Mouse (Mus musculus): ENCODE measurements around the gene Tspan4. TPM values are rescaled to one million over a fixed set of nuclear protein-coding genes. Genes with fewer than 3 reads are reported as not detected.

The Tspan4 gene
- polyA plus RNA-seq, 1 experiment, result 15.5 TPM

GRCm38 (mm10) chr7:141485606-141486005, 10.6 kb downstream of the Tspan4 start:
- Histone ChIP-seq H3K36me3 (ENCODE audit: control insufficient read depth, insufficient read depth, low read length) (no peaks in the 10 kb centered on the region), H3K4me1 (ENCODE audit: control insufficient read depth, insufficient read depth, low read length) (peaks cover 16% of the 10 kb centered on the region), H3K27me3 (ENCODE audit: control insufficient read depth, insufficient read depth, low read length) (no peaks in the 10 kb centered on the region), H3K4me3 (ENCODE audit: control insufficient read depth, low read depth, low read length) (no peak overlapping the region), H3K27ac (ENCODE audit: control insufficient read depth, insufficient read depth, low read depth, low read length) (no peak overlapping the region)
- TF ChIP-seq CTCF (IDR thresholded peaks at IDR 0.05; ENCODE audit: control insufficient read depth, insufficient read depth, insufficient replicate concordance, low read depth, low read length) (no peak), POLR2A (IDR thresholded peaks at IDR 0.05; ENCODE audit: control insufficient read depth, low read depth, low read length) (no peak)

- Histone ChIP-seq H3K27me3 (ENCODE audit: control insufficient read depth, insufficient read depth, low read length) (no peaks in the 10 kb centered on the region), H3K4me1 (ENCODE audit: control insufficient read depth, insufficient read depth, low read length) (peaks cover 13% of the 10 kb centered on the region), H3K36me3 (ENCODE audit: control insufficient read depth, insufficient read depth, low read length) (no peaks in the 10 kb centered on the region), H3K4me3 (ENCODE audit: control insufficient read depth, low read depth, low read length) (no peak overlapping the region), H3K27ac (ENCODE audit: control insufficient read depth, insufficient read depth, low read depth, low read length) (no peak overlapping the region)
- TF ChIP-seq CTCF (IDR thresholded peaks at IDR 0.05; ENCODE audit: control insufficient read depth, insufficient read depth, insufficient replicate concordance, low read depth, low read length) (no peak), POLR2A (IDR thresholded peaks at IDR 0.05; ENCODE audit: control insufficient read depth, low read depth, low read length) (no peak)
Measured at GRCm38 (mm10) chr7:141486239-141486638, 11.2 kb downstream of the Tspan4 start.

- H3K27me3 ChIP-seq (ENCODE audit: control insufficient read depth, insufficient read depth, low read length), result no peaks in the 10 kb centered on the region
- H3K27ac ChIP-seq (ENCODE audit: control insufficient read depth, insufficient read depth, low read depth, low read length), result no peak overlapping the region
- H3K4me1 ChIP-seq (ENCODE audit: control insufficient read depth, insufficient read depth, low read length), result peaks cover 7% of the 10 kb centered on the region
- TF ChIP-seq CTCF (IDR thresholded peaks at IDR 0.05; ENCODE audit: control insufficient read depth, insufficient read depth, insufficient replicate concordance, low read depth, low read length) (no peak), POLR2A (IDR thresholded peaks at IDR 0.05; ENCODE audit: control insufficient read depth, low read depth, low read length) (no peak)
- H3K36me3 ChIP-seq (ENCODE audit: control insufficient read depth, insufficient read depth, low read length), result no peaks in the 10 kb centered on the region
- no peak overlapping the region for H3K4me3 ChIP-seq (ENCODE audit: control insufficient read depth, low read depth, low read length)
Measured at GRCm38 (mm10) chr7:141487141-141487540, 12.1 kb downstream of the Tspan4 start.

- Histone ChIP-seq H3K36me3 (ENCODE audit: control insufficient read depth, insufficient read depth, low read length) (no peaks in the 10 kb centered on the region), H3K4me1 (ENCODE audit: control insufficient read depth, insufficient read depth, low read length) (no peaks in the 10 kb centered on the region), H3K27ac (ENCODE audit: control insufficient read depth, insufficient read depth, low read depth, low read length) (no peak overlapping the region), H3K4me3 (ENCODE audit: control insufficient read depth, low read depth, low read length) (no peak overlapping the region), H3K27me3 (ENCODE audit: control insufficient read depth, insufficient read depth, low read length) (no peaks in the 10 kb centered on the region)
- no peak for TF ChIP-seq POLR2A (IDR thresholded peaks at IDR 0.05; ENCODE audit: control insufficient read depth, low read depth, low read length)
- TF ChIP-seq CTCF (IDR thresholded peaks at IDR 0.05; ENCODE audit: control insufficient read depth, insufficient read depth, insufficient replicate concordance, low read depth, low read length), result no peak
Measured at GRCm38 (mm10) chr7:141491151-141491550, 16.1 kb downstream of the Tspan4 start.

- no peak overlapping the region for H3K4me3 ChIP-seq (ENCODE audit: control insufficient read depth, low read depth, low read length)
- TF ChIP-seq POLR2A (IDR thresholded peaks at IDR 0.05; ENCODE audit: control insufficient read depth, low read depth, low read length) (no peak), CTCF (IDR thresholded peaks at IDR 0.05; ENCODE audit: control insufficient read depth, insufficient read depth, insufficient replicate concordance, low read depth, low read length) (no peak)
- no peaks in the 10 kb centered on the region for H3K4me1 ChIP-seq (ENCODE audit: control insufficient read depth, insufficient read depth, low read length)
- H3K27me3 ChIP-seq (ENCODE audit: control insufficient read depth, insufficient read depth, low read length), result no peaks in the 10 kb centered on the region
- H3K36me3 ChIP-seq (ENCODE audit: control insufficient read depth, insufficient read depth, low read length), result no peaks in the 10 kb centered on the region
- H3K27ac ChIP-seq (ENCODE audit: control insufficient read depth, insufficient read depth, low read depth, low read length), result no peak overlapping the region
Measured at GRCm38 (mm10) chr7:141492738-141493137, 17.7 kb downstream of the Tspan4 start.

- Histone ChIP-seq H3K36me3 (ENCODE audit: control insufficient read depth, insufficient read depth, low read length) (no peaks in the 10 kb centered on the region), H3K4me1 (ENCODE audit: control insufficient read depth, insufficient read depth, low read length) (no peaks in the 10 kb centered on the region), H3K27me3 (ENCODE audit: control insufficient read depth, insufficient read depth, low read length) (no peaks in the 10 kb centered on the region), H3K27ac (ENCODE audit: control insufficient read depth, insufficient read depth, low read depth, low read length) (no peak overlapping the region), H3K4me3 (ENCODE audit: control insufficient read depth, low read depth, low read length) (no peak overlapping the region)
- TF ChIP-seq POLR2A (IDR thresholded peaks at IDR 0.05; ENCODE audit: control insufficient read depth, low read depth, low read length), result no peak
- no peak for TF ChIP-seq CTCF (IDR thresholded peaks at IDR 0.05; ENCODE audit: control insufficient read depth, insufficient read depth, insufficient replicate concordance, low read depth, low read length)
Measured at GRCm38 (mm10) chr7:141493729-141494128, 18.7 kb downstream of the Tspan4 start.

- no peaks in the 10 kb centered on the region for H3K36me3 ChIP-seq (ENCODE audit: control insufficient read depth, insufficient read depth, low read length)
- H3K4me3 ChIP-seq (ENCODE audit: control insufficient read depth, low read depth, low read length), result no peak overlapping the region
- no peak overlapping the region for H3K27ac ChIP-seq (ENCODE audit: control insufficient read depth, insufficient read depth, low read depth, low read length)
- H3K4me1 ChIP-seq (ENCODE audit: control insufficient read depth, insufficient read depth, low read length), result no peaks in the 10 kb centered on the region
- TF ChIP-seq CTCF (IDR thresholded peaks at IDR 0.05; ENCODE audit: control insufficient read depth, insufficient read depth, insufficient replicate concordance, low read depth, low read length), result no peak
- H3K27me3 ChIP-seq (ENCODE audit: control insufficient read depth, insufficient read depth, low read length), result no peaks in the 10 kb centered on the region
Measured at GRCm38 (mm10) chr7:141495379-141495778, 20.3 kb downstream of the Tspan4 start.

GRCm38 (mm10) chr7:141495940-141496339, 20.9 kb downstream of the Tspan4 start:
- Histone ChIP-seq H3K4me1 (ENCODE audit: control insufficient read depth, insufficient read depth, low read length) (no peaks in the 10 kb centered on the region), H3K27me3 (ENCODE audit: control insufficient read depth, insufficient read depth, low read length) (no peaks in the 10 kb centered on the region), H3K4me3 (ENCODE audit: control insufficient read depth, low read depth, low read length) (no peak overlapping the region), H3K27ac (ENCODE audit: control insufficient read depth, insufficient read depth, low read depth, low read length) (no peak overlapping the region), H3K36me3 (ENCODE audit: control insufficient read depth, insufficient read depth, low read length) (no peaks in the 10 kb centered on the region)
- TF ChIP-seq POLR2A (IDR thresholded peaks at IDR 0.05; ENCODE audit: control insufficient read depth, low read depth, low read length) (no peak), CTCF (IDR thresholded peaks at IDR 0.05; ENCODE audit: control insufficient read depth, insufficient read depth, insufficient replicate concordance, low read depth, low read length) (no peak)

Data from testis, adult 2 months (tissue).